Mouse (Mus musculus): ENCODE results near the gene Clrn2. TPM values are rescaled to one million over a fixed set of nuclear protein-coding genes. Genes with fewer than 3 reads are reported as not detected.

Clrn2 gene
- polyA plus RNA-seq, 1 experiment: not detected

DNA sequence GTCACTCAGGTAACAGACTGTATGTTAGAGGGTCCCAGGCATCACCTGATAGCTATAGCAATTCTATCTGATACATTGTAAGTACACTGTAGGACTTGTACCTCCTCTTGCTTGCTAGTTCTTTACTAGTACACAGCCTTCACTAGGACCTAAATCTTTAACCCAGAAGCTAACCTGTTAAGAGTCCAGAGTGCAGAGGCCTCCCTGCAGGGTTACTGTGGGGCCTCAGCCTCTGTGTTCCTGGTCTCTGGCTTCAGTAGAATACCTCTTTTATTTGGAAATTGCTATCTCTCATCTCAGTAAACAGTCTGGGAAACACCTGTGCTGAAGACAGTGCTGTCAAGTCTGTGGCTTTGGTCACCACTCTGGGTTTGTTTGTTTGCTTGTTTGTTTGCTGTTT, 42.5 kb downstream of the Clrn2 start:
- H3K27me3 ChIP-seq (ENCODE audit: control insufficient read depth, insufficient read depth, low read length): no peaks in the 10 kb centered on the region
- no peak for DNase-seq
- no peaks in the 10 kb centered on the region for H3K4me1 ChIP-seq (ENCODE audit: control insufficient read depth, insufficient read depth, low read length)
- TF ChIP-seq CTCF (IDR thresholded peaks at IDR 0.05; ENCODE audit: borderline replicate concordance, insufficient read depth, low read depth, low read length): no peak
- no peak for TF ChIP-seq POLR2A (IDR thresholded peaks at IDR 0.05; ENCODE audit: borderline replicate concordance, insufficient read depth, low read length)
- no peak overlapping the region for H3K4me3 ChIP-seq (replicated peaks; ENCODE audit: insufficient read depth, low read depth, low read length)
- H3K27ac ChIP-seq (ENCODE audit: insufficient read depth, low read length): no peak overlapping the region

DNA sequence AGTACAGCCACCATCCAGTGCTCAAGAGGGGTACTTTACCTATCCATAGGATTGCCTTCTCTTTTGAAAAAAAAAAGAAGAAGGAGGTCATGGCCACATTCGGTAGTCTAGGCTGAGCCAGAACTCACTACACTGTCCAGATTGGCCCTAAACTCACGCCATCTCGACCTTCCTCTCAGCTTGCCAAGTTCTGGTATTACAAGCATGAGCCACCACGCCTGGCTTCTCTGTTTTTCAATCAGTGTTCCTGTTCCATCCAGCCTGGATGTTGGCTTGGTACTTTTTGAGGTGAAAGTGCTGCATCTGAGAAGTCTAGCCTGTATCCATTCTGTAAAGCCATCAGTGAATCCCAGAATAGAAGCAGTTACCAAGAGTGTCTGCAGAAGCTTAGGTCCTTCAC, 42.9 kb downstream of the Clrn2 start:
- no peak for TF ChIP-seq POLR2A (IDR thresholded peaks at IDR 0.05; ENCODE audit: borderline replicate concordance, insufficient read depth, low read length)
- TF ChIP-seq CTCF (IDR thresholded peaks at IDR 0.05; ENCODE audit: borderline replicate concordance, insufficient read depth, low read depth, low read length): no peak
- no peak overlapping the region for H3K4me3 ChIP-seq (replicated peaks; ENCODE audit: insufficient read depth, low read depth, low read length)
- no peaks in the 10 kb centered on the region for H3K27me3 ChIP-seq (ENCODE audit: control insufficient read depth, insufficient read depth, low read length)
- no peak overlapping the region for H3K27ac ChIP-seq (ENCODE audit: insufficient read depth, low read length)
- H3K4me1 ChIP-seq (ENCODE audit: control insufficient read depth, insufficient read depth, low read length): no peaks in the 10 kb centered on the region
- no peak for DNase-seq
- WGBS: 29% methylated on average over 4 of the region's 4 CpGs

- H3K27ac ChIP-seq (ENCODE audit: insufficient read depth, low read length): 0 out of 2 replicates have a peak overlapping the region, but pooled peaks have one; percentile 31
- no peaks in the 10 kb centered on the region for H3K4me1 ChIP-seq (ENCODE audit: control insufficient read depth, insufficient read depth, low read length)
- DNase-seq: no peak
- no peak overlapping the region for H3K4me3 ChIP-seq (replicated peaks; ENCODE audit: insufficient read depth, low read depth, low read length)
- H3K27me3 ChIP-seq (ENCODE audit: control insufficient read depth, insufficient read depth, low read length): no peaks in the 10 kb centered on the region
- 30% methylated on average over 12 of the region's 12 CpGs for WGBS
- TF ChIP-seq POLR2A (IDR thresholded peaks at IDR 0.05; ENCODE audit: borderline replicate concordance, insufficient read depth, low read length): no peak
- TF ChIP-seq CTCF (IDR thresholded peaks at IDR 0.05; ENCODE audit: borderline replicate concordance, insufficient read depth, low read depth, low read length): no peak
Measured at GRCm38 (mm10) chr5:45496930-45497550, 43.5 kb downstream of the Clrn2 start.

DNA sequence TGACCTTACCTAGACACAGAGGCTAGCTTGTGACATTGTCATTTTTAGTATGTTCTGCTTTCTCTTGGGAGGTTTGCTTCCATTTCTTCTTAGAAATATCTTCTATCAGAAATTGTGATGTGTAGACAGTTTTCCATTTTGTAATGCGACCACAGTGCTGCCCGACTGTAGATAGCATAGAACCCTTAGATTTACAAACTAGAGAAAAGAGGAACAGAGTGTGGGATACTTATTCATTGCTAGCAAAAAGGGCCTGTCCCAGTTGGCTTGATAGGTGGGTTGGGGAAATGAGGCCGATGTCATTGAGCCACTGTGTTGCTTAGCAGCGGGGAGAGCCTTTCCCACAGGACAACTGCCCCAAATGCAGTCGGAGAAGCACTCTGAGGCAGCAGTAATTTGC, 44.0 kb downstream of the Clrn2 start:
- no peak for DNase-seq
- TF ChIP-seq CTCF (IDR thresholded peaks at IDR 0.05; ENCODE audit: borderline replicate concordance, insufficient read depth, low read depth, low read length): no peak
- no peak overlapping the region for H3K27ac ChIP-seq (ENCODE audit: insufficient read depth, low read length)
- no peaks in the 10 kb centered on the region for H3K27me3 ChIP-seq (ENCODE audit: control insufficient read depth, insufficient read depth, low read length)
- no peaks in the 10 kb centered on the region for H3K4me1 ChIP-seq (ENCODE audit: control insufficient read depth, insufficient read depth, low read length)
- no peak overlapping the region for H3K4me3 ChIP-seq (replicated peaks; ENCODE audit: insufficient read depth, low read depth, low read length)
- WGBS: 70% methylated on average over 5 of the region's 5 CpGs

- Histone ChIP-seq H3K27me3 (ENCODE audit: control insufficient read depth, insufficient read depth, low read length) (no peaks in the 10 kb centered on the region), H3K4me1 (ENCODE audit: control insufficient read depth, insufficient read depth, low read length) (no peaks in the 10 kb centered on the region), H3K4me3 (replicated peaks; ENCODE audit: insufficient read depth, low read depth, low read length) (no peak overlapping the region), H3K27ac (ENCODE audit: insufficient read depth, low read length) (no peak overlapping the region)
- DNase-seq: no peak
- TF ChIP-seq POLR2A (IDR thresholded peaks at IDR 0.05; ENCODE audit: borderline replicate concordance, insufficient read depth, low read length) (no peak), CTCF (IDR thresholded peaks at IDR 0.05; ENCODE audit: borderline replicate concordance, insufficient read depth, low read depth, low read length) (no peak)
- 65% methylated on average over 7 of the region's 7 CpGs for WGBS
Measured at GRCm38 (mm10) chr5:45510071-45510470, 56.5 kb downstream of the Clrn2 start.

DNA sequence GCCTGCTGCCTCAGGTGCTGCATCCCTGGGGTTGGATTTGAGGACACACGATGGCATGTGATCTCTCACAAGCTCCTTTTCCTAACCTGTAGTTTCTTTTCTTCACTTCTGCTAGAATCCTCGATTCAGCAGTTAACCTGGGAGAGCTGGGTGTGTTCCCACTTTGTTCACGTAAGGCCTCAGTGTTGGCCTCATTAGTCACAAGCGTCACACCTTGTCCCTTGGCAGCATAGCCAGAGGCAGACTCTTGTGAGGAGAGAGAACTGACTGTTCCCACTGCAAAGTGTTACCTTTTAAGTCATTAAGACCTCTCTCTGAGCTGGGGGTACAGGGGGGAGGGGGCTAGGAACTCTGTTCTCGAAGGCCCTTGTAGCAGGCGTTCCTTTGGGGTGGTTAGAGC, 59.4 kb downstream of the Clrn2 start:
- no peaks in the 10 kb centered on the region for H3K27me3 ChIP-seq (ENCODE audit: control insufficient read depth, insufficient read depth, low read length)
- TF ChIP-seq CTCF (IDR thresholded peaks at IDR 0.05; ENCODE audit: borderline replicate concordance, insufficient read depth, low read depth, low read length): no peak
- TF ChIP-seq POLR2A (IDR thresholded peaks at IDR 0.05; ENCODE audit: borderline replicate concordance, insufficient read depth, low read length): no peak
- H3K27ac ChIP-seq (ENCODE audit: insufficient read depth, low read length): no peak overlapping the region
- no peaks in the 10 kb centered on the region for H3K4me1 ChIP-seq (ENCODE audit: control insufficient read depth, insufficient read depth, low read length)
- WGBS: 90% methylated on average over 6 of the region's 6 CpGs
- H3K4me3 ChIP-seq (replicated peaks; ENCODE audit: insufficient read depth, low read depth, low read length): no peak overlapping the region
- no peak for DNase-seq

DNA sequence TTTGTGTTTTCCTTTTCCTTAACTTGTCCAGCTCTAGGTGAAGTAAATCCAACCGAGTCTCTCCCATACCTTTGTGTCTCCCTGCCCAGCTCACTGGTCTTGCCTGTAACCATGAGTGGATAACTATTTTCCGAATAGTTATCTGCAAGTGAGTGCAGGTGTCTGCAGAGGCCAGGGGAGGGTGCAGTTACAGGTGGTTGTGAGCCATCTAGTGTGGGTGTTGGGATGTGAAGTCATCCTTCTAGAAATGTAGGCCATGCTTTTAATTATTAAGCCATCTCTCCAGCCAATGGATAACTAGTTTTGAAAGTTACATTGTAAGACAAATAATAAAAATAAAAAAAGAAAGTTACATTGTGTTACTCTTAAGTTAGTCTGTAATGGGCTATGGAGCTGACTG, 60.0 kb downstream of the Clrn2 start:
- no peak overlapping the region for H3K4me3 ChIP-seq (replicated peaks; ENCODE audit: insufficient read depth, low read depth, low read length)
- WGBS: 97% methylated on average over 2 of the region's 2 CpGs
- no peaks in the 10 kb centered on the region for H3K4me1 ChIP-seq (ENCODE audit: control insufficient read depth, insufficient read depth, low read length)
- no peaks in the 10 kb centered on the region for H3K27me3 ChIP-seq (ENCODE audit: control insufficient read depth, insufficient read depth, low read length)
- DNase-seq: no peak
- TF ChIP-seq POLR2A (IDR thresholded peaks at IDR 0.05; ENCODE audit: borderline replicate concordance, insufficient read depth, low read length) (no peak), CTCF (IDR thresholded peaks at IDR 0.05; ENCODE audit: borderline replicate concordance, insufficient read depth, low read depth, low read length) (no peak)
- no peak overlapping the region for H3K27ac ChIP-seq (ENCODE audit: insufficient read depth, low read length)

Other genes starting within 250 kb of the Clrn2 start
- 454 and 593 TPM in 2 replicates for gene Qdpr, start 3.5 kb upstream of the Clrn2 start, polyA plus RNA-seq (2012; rRNA removed)
- 51.1 and 56.7 TPM in 2 replicates for gene Lap3, start 39.6 kb downstream of the Clrn2 start, polyA plus RNA-seq (2012; rRNA removed)
- 131 and 134 TPM in 2 replicates for gene Med28, start 66.5 kb downstream of the Clrn2 start, polyA plus RNA-seq (2012; rRNA removed)
- gene Fam184b, start 185.9 kb downstream of the Clrn2 start, polyA plus RNA-seq (2012; rRNA removed): 6.4 and 6.9 TPM in 2 replicates
- gene Ncapg, start 216.2 kb downstream of the Clrn2 start, polyA plus RNA-seq (2012; rRNA removed): 0.10 and 0.11 TPM in 2 replicates